Mouse (Mus musculus) cerebellum, adult 9-11 months (tissue): Measurements from ENCODE around the gene Cbfa2t3.

Source experiments
- DNase-seq: peaks from one replicate; pipeline ENCODE4 v3.0.0; 2022

Gene Cbfa2t3

DNA sequence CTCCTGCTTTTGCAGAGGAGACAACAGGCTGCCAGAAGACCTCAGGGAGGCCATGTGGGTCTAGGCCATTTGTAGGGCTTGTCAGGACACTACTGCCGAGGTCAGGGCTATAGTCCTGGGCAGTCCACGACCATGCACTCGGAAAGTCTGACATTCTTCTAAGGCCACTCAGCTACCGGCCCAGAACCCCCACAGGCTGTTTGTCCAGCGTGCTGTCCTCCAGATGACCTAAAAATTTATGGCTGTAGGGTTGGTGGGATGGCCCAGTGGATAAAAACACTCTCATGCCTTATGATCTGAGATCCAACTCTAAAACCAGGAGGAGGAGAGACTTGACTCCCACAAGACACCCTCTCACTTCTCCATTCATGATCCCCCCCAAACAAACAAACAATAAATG lies 35.2 kb downstream of the Cbfa2t3 start:
- no peak for DNase-seq

DNA sequence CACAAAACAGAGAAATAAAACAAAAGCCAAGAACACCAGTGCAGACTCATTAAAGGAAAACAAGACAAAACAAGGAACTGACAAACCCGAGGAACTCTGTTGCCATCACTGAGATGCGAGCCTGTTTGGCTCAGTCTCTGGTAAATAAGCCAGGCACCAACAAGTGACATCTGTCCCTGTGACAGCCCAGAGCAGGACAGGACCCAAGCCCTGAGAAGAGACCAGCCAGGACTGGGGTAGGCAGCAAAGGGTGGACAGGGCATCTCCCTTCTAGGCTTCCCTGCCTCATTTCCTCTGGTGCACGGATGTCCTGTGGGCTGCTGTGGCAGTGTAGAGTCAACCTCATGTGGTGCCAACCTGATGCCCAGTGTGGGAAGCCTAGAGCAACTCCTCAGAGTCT lies 35.8 kb downstream of the Cbfa2t3 start:
- DNase-seq = no peak

DNA sequence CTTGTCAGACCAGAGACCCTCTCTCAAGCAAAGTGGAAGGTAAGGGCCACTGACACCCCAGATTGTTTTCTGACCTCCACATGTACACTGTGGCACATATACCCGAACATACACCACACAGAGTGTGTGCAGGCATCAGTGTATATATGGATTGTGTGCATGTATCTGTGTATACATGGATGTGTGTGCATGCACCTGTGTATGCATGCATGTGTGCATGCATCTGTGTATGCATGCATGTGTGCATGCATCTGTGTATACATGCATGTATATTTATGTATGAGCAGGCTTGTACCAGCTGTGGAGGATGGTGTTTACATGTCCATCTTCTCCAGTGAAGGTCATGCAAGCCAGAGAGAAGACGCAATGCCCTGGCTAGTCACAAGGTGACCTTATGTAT lies 37.0 kb downstream of the Cbfa2t3 start:
- DNase-seq = no peak

DNA sequence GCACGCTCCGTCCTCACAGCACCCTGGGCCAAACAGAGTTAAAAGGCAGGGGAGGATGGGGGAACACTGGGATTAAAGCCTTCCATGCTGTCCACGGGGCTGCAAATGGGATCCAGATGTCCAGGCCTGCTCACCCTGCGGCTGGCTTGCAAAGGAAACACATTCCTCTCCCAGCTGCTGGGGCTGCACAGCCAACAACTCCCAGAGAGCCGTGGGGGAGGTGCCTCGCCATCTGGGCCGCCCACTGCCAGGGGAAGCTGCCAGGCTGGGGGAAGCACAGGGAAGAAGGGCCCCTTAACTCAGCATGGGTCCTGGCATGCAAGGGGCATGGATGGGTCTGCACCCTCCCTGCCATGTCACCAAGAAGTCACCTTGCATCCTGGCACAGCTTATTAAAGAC lies 37.8 kb downstream of the Cbfa2t3 start:
- peak; percentile 74 for DNase-seq

DNA sequence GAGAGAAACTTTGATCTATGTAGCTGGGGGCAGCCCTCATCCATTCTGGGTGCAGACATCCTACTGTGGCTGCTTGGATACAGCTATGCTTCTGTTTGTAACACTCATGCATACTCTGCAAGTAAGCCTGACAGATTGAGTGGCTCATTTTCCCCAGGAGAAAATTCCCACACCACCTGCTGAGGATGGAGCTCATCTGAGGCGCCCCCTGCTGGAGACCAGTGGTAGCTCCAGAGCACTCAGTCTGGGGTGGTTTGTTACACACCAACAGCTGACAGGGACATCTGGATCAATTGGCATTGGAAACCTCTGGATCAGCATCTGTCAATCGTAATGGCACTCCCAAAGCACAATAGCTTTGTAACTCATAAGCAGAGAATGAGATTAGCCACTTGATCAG lies 38.9 kb downstream of the Cbfa2t3 start:
- no peak for DNase-seq

DNA sequence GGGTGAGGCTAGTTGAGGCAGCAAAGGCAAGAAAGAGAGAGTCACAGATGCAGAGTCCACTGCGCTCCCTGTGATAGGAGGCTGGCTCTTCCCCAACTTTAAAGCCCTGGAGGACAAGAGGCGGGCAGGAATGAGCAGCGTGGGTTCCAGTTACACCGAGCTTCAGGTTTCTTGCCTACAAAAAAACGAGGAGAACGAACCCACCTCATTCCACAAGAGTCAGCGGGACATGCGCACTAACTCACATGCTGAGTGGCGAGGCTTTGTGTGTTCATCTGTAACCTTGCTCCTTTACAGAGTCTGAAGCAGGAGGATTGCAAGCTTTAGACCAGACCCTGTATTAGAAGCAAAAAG lies 40.1 kb downstream of the Cbfa2t3 start:
- DNase-seq = no peak

DNA sequence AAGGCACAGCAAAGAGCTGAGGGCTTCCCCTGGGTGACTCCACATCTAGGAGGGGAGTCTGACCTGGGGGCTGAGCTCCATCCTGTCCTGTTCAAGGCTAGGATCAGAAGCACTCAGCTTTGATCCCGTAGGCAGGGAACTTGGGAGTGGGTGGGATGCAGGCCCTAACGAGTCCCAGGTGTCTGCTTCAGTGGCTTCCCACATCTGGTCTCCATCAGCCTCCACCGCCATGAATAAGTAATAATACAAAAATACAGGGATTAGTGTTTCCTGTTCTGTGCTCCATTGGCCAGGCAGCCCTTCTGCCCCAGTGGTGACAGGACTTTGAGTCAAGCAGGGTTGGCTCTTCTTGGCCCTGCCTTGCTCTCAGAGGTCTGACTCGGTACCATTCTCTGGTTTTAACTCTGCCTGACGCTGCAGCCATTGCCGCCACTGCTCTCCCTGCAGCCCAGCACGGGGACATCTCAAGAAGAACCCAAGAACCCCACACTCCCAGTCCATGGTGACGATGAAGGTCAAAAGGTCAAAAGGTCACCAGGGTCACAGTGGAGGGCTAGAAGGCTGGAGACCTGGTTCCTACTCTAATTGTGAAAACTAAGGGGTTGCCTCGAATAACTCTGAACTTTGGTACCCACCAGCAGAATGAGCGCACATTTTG lies 40.6 kb downstream of the Cbfa2t3 start:
- no peak for DNase-seq

DNA sequence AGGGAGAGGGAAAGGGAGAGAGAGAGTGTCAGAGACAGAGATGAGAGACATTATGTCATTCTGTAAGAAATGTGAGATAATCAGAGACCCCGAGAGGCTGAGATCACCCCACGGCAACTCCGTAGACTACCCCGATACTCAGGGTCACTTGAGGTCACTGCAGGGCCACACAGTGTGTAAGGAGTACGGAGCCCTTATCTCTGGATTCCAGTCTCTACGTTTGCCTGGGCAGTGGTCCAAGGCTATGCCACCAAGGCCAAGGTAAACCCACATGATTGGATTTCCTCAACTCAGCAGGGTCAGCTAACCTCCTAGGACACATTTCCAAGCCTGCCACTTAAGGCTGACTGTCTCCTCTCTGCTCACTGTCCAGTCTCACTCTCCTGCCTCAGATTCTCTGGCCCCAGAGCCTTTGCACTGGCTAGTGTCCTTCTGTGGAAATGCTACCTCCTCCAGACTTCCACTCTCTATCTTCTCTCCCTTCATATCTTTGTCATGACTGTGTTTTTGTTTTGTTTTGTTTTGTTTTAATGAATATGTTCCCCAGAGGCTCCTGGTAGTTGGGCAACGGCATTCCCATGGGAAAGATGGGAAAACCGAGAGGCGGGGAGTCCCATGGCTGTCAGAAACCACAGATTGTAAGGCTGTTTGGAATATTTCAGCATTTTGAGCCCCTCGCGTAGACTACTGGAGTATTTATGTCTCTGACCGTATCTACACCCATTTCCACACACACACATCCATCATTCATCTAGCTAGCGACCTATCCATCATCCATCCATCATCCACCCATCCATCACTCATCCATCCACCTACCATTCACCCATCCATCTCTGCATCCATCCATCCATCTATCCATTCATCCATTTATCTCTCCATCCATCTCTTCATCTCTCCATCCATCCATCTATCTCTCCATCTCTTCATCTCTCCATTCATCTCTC lies 42.6 kb downstream of the Cbfa2t3 start:
- DNase-seq = peak; percentile 51

DNA sequence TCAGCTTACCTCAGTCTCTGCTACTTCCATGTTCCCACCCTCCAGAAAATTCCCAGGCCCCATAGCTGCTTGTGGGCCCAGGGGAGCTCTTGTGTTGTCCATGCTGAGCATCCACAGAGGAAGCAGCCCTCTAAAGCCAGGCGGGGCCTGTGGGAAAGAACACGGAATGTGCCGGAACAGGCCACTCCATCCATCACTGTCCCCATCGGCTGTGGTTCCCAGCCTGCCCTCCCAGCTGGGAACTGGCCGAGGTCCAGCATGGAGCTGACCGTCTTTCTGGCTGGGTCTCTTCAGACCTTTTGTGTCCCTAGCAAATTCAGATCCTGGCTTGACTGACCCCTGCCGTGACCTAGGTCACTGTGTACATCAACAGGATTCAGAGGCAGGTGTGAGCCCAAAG lies 44.1 kb downstream of the Cbfa2t3 start:
- DNase-seq = no peak

DNA sequence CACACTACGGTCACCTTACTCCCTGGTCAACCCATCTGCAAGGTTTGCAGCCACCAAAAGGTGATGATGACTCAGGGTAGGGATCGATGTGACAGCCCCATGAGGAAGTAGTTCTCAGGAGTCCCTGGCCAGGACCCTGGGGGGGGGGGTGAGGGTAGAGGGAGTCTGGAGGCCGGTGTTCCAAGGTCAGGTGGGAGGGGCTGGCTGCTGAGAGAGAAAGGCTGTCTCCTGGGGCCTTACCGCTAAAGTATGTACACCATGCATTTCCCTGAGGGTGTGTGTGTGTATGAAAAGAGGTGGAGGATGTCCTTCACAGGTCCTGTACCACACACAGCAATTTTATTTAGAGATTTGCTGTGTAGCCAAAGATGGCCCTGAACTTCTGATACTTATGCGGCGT lies 46.3 kb downstream of the Cbfa2t3 start:
- DNase-seq = no peak

DNA sequence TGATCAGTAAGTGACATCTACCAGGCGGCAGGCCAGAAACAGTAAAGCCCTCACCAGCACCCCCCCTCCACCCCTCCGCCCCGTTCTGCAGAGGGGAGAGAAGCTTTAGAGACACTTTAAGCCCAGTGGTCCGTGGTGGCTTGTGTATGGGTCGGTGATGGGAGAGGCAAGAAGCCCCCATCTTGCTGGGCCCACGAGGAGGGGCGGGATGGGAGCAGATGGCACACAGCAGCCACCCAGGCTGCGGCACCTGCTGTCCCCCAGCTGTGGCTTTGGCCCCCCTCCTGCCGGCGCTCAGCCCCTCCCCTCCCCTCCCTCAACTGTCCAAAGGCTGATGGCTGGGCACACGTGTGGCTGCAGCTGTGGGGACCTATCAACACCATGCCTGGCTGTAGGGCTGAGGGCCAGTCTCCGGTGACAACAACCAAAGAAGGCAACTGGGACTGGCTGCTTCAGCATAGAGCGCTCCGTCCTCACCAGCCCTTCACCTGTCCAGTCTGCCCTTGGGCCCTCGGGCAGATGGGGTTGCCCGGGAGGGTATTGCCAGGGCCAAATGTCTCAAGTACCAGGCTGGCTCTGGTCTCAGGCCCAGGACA lies 47.5 kb downstream of the Cbfa2t3 start:
- DNase-seq = no peak

DNA sequence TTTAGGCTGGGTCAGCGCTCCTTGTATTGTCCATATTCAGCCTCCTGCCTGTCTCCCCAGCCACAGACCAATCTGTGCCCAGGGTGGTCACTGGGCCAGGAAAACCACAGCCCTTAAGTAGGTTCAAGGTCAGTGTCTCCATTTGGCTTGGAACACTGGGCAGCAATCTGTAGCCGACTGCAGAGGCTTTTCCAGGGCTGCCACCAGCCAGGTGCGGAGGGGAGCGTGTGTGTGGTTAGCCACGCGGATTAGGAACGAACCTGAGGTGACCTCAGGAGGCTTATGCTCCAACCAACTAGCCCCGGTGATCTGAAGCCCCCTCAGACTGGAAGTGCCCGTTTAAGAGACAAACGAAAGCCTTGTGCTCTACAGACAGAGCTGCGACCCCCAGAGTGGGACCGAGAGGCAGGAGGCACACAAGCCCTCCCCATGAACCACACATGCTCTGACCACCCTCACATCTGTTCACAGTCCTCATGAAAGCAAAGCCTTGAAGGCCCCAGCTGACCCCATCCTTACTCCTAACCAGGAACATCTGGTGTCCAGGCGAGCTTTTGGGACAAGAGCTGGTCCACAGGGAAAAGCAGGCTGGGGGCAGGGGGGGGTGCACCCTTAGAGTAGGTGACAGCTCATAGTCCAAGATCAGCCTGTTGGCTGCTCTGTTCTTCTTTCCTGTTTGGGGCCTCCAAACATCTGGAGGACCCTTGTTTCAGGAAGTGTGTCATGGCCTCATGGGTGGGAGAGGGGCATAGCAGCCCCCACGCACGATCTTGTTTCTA lies 50.5 kb downstream of the Cbfa2t3 start:
- no peak for DNase-seq

DNA sequence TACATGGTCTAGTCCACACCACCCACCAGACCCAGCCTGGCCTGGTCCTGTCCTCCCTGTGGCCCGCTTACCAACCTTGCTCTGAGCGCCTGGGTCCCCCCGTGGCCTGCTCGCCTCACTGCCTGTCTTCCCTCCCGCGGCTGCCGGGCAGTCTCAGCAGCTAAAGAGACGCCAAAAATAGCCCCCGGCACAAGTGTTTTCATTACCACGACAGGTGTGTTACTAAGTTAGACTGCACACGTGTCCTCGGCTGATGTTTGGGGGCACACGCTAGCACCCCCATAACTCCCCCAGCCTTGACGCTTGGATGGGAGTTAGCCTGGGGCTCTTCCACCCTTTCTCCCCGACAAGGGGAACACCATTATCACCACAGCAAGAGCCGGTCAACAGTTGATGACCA lies 52.6 kb downstream of the Cbfa2t3 start:
- no peak for DNase-seq

DNA sequence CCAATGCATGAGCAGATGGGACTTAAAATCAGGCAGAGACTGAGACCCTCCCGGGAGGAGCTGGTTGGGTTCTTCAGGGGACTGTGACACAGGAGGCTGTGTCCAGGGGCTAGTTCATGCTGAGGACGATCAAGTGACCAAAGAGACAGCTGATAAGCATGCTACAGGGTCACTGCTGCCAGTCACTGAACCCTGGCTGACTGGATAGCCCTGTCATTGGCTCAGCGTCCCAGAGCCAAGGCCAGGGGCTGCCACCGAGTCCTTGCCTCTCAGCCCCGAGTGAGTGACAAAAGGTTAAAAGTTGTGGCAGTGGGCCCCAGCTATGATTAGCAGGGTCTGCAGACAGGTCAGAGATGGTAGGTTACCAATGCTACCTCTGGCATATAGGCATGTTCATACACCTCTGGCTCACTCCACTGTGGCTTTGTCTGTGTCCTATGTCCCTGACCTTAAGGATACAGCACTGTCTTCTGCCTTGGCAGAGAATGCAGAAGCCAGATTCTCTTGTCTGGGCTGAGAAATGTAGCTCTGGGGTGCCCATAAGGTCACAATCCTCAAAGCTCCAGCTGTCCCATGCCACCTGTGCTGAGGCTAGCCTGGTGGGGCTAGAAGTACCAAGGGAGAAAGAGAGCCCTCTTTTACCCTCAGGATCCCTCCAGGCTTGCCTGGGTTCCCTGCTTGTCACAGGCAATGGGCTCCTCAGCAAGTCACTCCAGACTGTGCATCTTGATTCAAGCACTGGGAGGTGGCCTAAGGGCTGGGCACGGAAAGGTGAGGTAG lies 54.5 kb downstream of the Cbfa2t3 start:
- no peak for DNase-seq

DNA sequence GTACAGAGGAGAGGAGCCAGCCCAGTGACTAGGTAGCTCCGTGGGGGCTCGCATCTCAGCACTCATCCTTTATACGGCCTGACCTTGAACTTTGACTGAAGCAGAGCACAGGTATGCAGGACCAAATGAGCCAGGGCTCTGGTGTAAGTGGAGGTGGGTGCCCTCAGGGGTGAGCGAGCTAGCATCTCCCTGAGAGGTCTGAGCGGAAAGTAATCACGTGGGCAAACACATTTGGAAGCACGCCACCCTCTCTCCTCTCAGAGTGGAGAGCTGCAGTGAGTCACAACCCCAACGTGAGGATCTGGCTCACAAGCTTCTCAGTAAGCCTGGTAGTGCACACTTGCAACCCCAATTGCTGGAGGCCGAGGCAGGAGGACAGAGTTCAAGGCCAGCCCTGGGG lies 56.8 kb downstream of the Cbfa2t3 start:
- DNase-seq = no peak

DNA sequence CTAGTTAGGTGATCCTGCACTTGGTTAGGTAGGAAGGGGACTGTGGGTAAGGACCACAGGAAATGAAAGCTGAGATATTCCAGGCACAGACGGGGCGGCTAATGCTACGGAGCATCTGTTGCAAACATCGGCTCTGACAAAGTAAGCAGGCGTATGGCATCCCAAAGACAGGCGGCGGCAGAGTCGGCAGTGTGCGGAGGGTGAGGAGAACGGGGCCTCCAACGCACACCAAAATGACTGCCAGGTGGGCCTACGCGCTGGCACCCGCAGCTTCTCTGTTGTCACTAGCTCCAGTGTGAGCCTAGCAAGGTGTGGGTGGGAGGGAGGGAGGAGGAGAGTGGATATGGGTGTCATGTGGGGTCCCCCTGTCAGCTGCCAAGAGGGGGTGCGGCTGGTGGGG lies 57.5 kb downstream of the Cbfa2t3 start:
- no peak for DNase-seq

DNA sequence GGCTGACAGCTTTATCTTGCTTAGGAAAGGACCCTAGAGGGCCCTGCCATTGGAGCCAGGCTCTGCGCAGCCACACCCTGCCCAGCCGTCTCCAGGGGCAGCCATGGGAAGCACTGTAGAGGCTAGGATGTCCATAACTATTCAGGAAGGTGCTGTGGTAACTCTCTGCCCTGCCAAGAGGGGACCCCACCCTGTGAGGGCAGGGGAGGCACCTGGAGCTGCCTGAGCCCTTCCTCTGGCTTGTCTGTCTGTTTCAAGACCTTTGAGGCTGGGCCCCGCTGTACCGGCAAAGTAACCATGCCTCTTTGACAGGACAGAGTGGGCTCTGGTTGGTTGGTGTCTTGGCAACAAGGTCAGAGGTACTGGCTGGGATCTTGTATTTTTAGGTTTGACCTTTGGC lies 58.1 kb downstream of the Cbfa2t3 start:
- DNase-seq = no peak

DNA sequence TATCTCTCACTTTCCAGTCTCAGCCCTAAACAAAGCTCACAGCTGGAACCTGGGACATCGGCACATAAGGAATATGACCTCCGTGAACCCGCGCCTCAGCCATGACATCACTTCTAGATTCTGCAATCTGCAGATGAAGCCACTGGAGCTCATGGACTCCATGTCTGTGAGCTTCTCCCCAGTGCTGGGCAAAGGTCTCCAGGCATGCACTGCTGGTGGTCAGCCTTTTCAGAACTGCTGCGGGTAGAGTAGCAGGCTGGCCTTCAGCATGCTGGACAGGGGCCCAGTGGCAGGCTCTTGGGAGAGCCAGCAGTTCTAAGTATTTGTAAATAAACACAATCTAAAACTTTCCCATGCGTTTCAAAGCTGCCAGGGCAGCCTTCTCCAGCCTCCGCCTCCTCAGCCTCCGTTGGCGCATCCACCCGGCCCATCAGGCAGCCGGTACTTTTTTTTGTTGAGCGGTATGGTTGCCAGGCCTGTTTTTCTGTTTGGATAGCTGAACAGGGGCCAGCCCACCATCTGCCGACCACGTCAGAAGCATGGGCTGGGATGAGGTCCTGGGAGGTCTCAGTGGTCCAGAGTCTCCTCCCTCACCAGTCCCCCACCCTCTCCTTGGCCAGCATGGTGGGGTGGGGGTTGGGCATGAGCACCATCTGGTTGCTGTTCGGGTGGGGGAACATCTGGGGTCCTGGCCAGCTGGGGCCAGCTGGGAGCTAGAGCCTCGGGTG lies 59.2 kb downstream of the Cbfa2t3 start:
- DNase-seq = peak; percentile 81

DNA sequence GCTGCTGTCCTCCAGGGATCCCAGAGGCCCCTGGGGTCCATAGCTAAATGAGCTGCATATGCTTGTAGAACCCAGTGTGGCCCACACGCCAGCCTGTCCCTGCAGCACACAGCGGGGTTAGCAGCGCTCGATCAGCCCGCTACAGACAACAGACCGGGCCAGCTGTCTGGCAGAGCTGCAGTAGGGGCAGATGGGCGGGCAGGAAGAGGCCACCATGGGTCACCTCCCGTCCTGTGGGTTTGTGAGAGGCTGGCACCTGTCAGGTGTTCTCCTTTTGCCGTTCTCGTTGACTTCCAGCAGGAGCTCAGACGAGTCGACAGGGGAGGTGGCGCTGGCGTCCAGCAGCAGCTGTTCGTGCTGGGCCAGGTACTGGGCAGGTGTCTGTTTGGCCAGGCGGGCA lies 60.3 kb downstream of the Cbfa2t3 start:
- peak; percentile 77 for DNase-seq

DNA sequence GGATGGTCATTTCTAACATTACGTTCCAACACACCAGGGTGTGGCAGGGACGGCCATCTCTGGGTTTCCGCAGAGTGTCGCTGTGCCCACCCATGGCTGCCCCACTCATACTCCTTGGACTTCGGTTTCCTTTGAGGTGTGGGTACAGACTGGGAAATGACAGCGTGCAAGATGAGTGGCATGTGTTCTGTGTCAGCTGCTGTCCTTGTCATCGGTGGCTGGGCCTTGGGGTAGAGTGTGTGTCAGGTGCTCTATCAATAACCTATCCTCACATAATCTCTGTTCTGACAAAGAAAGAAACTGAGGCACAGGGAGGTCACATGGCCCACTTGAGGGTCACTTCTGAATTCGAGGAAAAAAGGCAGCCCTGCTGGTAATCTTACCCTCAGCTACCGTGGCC lies 61.7 kb downstream of the Cbfa2t3 start:
- DNase-seq = no peak

DNA sequence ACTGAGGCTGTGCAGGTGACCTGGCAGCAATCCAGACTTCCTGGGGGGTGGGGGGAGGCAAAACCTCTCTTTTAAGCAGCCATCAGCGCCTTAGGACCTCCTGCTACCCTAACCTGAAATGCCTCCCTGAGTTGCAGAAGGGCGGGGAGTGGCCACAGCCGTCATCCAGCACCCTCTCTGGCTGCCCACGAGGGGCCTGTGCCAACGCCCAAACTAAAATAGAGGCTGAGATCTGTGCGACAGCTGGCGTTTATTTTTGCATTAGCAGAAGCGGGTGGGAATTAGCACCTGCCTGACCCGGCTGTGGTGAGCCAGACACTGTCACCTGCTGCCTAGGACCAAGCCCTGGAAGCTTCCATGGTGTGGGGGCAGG lies 62.1 kb downstream of the Cbfa2t3 start:
- DNase-seq = no peak
